ENCODE assay signal across 20 mouse cellular contexts in genomic region chr19:44305701-44306100, GRCm38 (mm10). TPM values are rescaled to one million over a fixed set of nuclear protein-coding genes. Genes with fewer than 3 reads are reported as not detected.
DNase-seq lines count a peak whose midpoint lies in the region; ATAC-seq and TF ChIP-seq lines count a peak whose summit lies in the region.
"Had no signal": no experiment of that assay in that cellular context is flagged by ENCODE, and none has a peak within 500 bp of the region (broad histone marks: within the 10 kb centered on the region; RNA-seq: fewer than 3 reads in every experiment).

No protein-coding gene starts in this region.

- no peak overlapping the region for H3K9ac ChIP-seq in liver, embryonic 11.5 days (ENCODE audit: low read depth, low read length)
- H3K9ac ChIP-seq in liver, postnatal 0 days (replicated peaks): no peak overlapping the region
- H3K9ac ChIP-seq: hindbrain, embryonic 15.5 days; limb, embryonic 13.5 days; midbrain, embryonic 12.5 days; stomach, embryonic 15.5 days had no signal

- H3K4me3 ChIP-seq in liver, embryonic 11.5 days (ENCODE audit: low read depth, low read length): no peak overlapping the region
- H3K4me3 ChIP-seq in liver, postnatal 0 days (ENCODE audit: low read depth, low read length): no peak overlapping the region
- H3K4me3 ChIP-seq in myocyte: no peak overlapping the region
- H3K4me3 ChIP-seq: hindbrain, embryonic 15.5 days; limb, embryonic 13.5 days; midbrain, embryonic 12.5 days; stomach, embryonic 15.5 days had no signal

- peak; percentile 28 for DNase-seq in liver, embryonic 11.5 days (ENCODE audit: low spot score)
- DNase-seq in liver, postnatal 0 days: no peak
- DNase-seq in 3134 (ENCODE audit: extremely low read depth, insufficient read length, low spot score) (peak; percentile 50), A20 (ENCODE audit: low read depth, low spot score) (peak; percentile 12)
- no peak for DNase-seq in Muller cell, postnatal 12 days (ENCODE audit: inconsistent ontology term)
- DNase-seq: adrenal gland, postnatal 36 days; cerebellum, adult 11-12 months; cerebellum, postnatal 36 days; heart, postnatal 4 days; kidney, adult 11 months; retina, postnatal 1 day had no signal

- no peaks in the 10 kb centered on the region for H3K27me3 ChIP-seq in liver, embryonic 11.5 days (replicated peaks; ENCODE audit: control insufficient read depth, insufficient read depth, low read length)
- no peaks in the 10 kb centered on the region for H3K27me3 ChIP-seq in liver, postnatal 0 days (ENCODE audit: insufficient read depth, low read length)
- no peaks in the 10 kb centered on the region for H3K27me3 ChIP-seq in myocyte (ENCODE audit: control insufficient read depth, insufficient read depth, insufficient read length)
- H3K27me3 ChIP-seq: hindbrain, embryonic 15.5 days; limb, embryonic 13.5 days; midbrain, embryonic 12.5 days; stomach, embryonic 15.5 days had no signal

- no peak overlapping the region for H3K4me2 ChIP-seq in liver, embryonic 11.5 days
- no peak overlapping the region for H3K4me2 ChIP-seq in liver, postnatal 0 days (ENCODE audit: low read depth, low read length)
- H3K4me2 ChIP-seq in myocyte (ENCODE audit: low read depth): peak overlapping the region; percentile 58
- H3K4me2 ChIP-seq: hindbrain, embryonic 15.5 days; limb, embryonic 13.5 days; midbrain, embryonic 12.5 days; stomach, embryonic 15.5 days had no signal

- peaks cover 55% of the 10 kb centered on the region for H3K36me3 ChIP-seq in liver, embryonic 11.5 days (ENCODE audit: control insufficient read depth, insufficient read depth, low read length)
- H3K36me3 ChIP-seq in liver, postnatal 0 days (replicated peaks; ENCODE audit: insufficient read depth, low read length): peaks cover 67% of the 10 kb centered on the region
- peaks cover 81% of the 10 kb centered on the region for H3K36me3 ChIP-seq in myocyte (ENCODE audit: control insufficient read depth, insufficient read depth)

- TF ChIP-seq POLR2A in myocyte (IDR thresholded peaks at IDR 0.05; ENCODE audit: insufficient read length, low read depth): no peak

- H3ac ChIP-seq in myocyte (ENCODE audit: control insufficient read depth, insufficient read length): no peak overlapping the region

- H3K9me3 ChIP-seq in liver, embryonic 11.5 days (ENCODE audit: control insufficient read depth, low read length): no peaks in the 10 kb centered on the region
- no peaks in the 10 kb centered on the region for H3K9me3 ChIP-seq in liver, postnatal 0 days (ENCODE audit: low read length)
- H3K9me3 ChIP-seq: hindbrain, embryonic 15.5 days; limb, embryonic 13.5 days; midbrain, embryonic 12.5 days; stomach, embryonic 15.5 days had no signal

- peaks cover 12% of the 10 kb centered on the region for H3K4me1 ChIP-seq in liver, embryonic 11.5 days (replicated peaks; ENCODE audit: control insufficient read depth, insufficient read depth, low read length)
- H3K4me1 ChIP-seq in liver, postnatal 0 days (ENCODE audit: insufficient read depth): peaks cover 7% of the 10 kb centered on the region

- ATAC-seq in liver, embryonic 11.5 days (replicated peaks; ENCODE audit: low FRiP score): no peak
- ATAC-seq in liver, postnatal 0 days: no peak
- no peak for ATAC-seq in inflammation-experienced regulatory T-cells, adult 6 months
- ATAC-seq: CD4-positive, CD25-positive, alpha-beta regulatory T cell, adult 4 months had no signal

- H3K27ac ChIP-seq in liver, embryonic 11.5 days (ENCODE audit: low read depth, low read length): no peak overlapping the region
- no peak overlapping the region for H3K27ac ChIP-seq in liver, postnatal 0 days (ENCODE audit: low read depth)
- H3K27ac ChIP-seq: hindbrain, embryonic 15.5 days; kidney, postnatal 0 days; limb, embryonic 13.5 days; midbrain, embryonic 12.5 days; stomach, embryonic 15.5 days had no signal

- WGBS in liver, embryonic 11.5 days: 93% methylated on average over 15 of the region's 15 CpGs
- WGBS in liver, postnatal 0 days (ENCODE audit: insufficient replicate concordance): 90% methylated on average over 15 of the region's 15 CpGs

- TF ChIP-seq EP300 in liver, postnatal 0 days (IDR thresholded peaks at IDR 0.05; ENCODE audit: low read depth): no peak

- no peak for TF ChIP-seq CTCF in liver, postnatal 0 days (IDR thresholded peaks at IDR 0.05; ENCODE audit: low read depth)

- H3K79me2 ChIP-seq in myocyte (ENCODE audit: control insufficient read depth, insufficient read depth): peaks cover 57% of the 10 kb centered on the region

TF ChIP-seq in myocyte, 11 proteins besides CTCF, POLR2A, EP300 and RAD21:
- peak; percentile 48 for TF ChIP-seq POLR2AphosphoS2 (IDR thresholded peaks at IDR 0.05; ENCODE audit: insufficient read length, low read depth)
- no peak for TF ChIP-seq TCF12 (IDR thresholded peaks at IDR 0.05; ENCODE audit: insufficient read depth, poor library complexity, severe bottlenecking)
- no peak for TF ChIP-seq TCF3 (IDR thresholded peaks at IDR 0.05; ENCODE audit: insufficient read length, low read depth)

RNA-seq across cellular contexts. Expression of gene Scd2, which starts 12.2 kb away (rescaled TPM):
- 212 and 231 TPM in 2 replicates for polyA plus RNA-seq in liver, embryonic 11.5 days (2014; fragmentation: Nextera tagmentation; extraction: Ambion mirVana)
- 5.9 and 6.2 TPM in 2 replicates for polyA plus RNA-seq in liver, postnatal 0 days (2015; fragmentation: Nextera tagmentation; extraction: Ambion mirVana)
- polyA plus RNA-seq in myocyte (2012; fragmentation: generic; extraction: Trizol): 868 TPM
- 10 to 100 TPM; 24.8 to 27.3 (median 25.3) TPM for polyA plus RNA-seq in inflammation-experienced regulatory T-cells, adult 6 months (2017; shearing (Covaris generic))

RNA-seq across cellular contexts. Expression of gene Scd4, which starts 27.2 kb away (rescaled TPM):
- polyA plus RNA-seq in liver, embryonic 11.5 days (2014; fragmentation: Nextera tagmentation; extraction: Ambion mirVana): 0.06 and 0.16 TPM in 2 replicates
- polyA plus RNA-seq in liver, postnatal 0 days (2015; fragmentation: Nextera tagmentation; extraction: Ambion mirVana): not detected in 2 replicates
- polyA plus RNA-seq in myocyte (2012; fragmentation: generic; extraction: Trizol): 0.16 TPM
- polyA plus RNA-seq in inflammation-experienced regulatory T-cells, adult 6 months (2017; shearing (Covaris generic)): under 1 TPM; 0.29 to 0.81 (median 0.55) TPM
- polyA plus RNA-seq: forebrain, embryonic 11.5 days had no signal

Comparison
In these comparisons a context has a peak if more than half of its experiments do, and no peak if none do; other contexts are left out.
1. DNase-seq: peak in liver, embryonic 11.5 days (single experiment), 3134 (single experiment) and A20 (single experiment); none in liver, postnatal 0 days (single experiment) and Muller cell, postnatal 12 days (single experiment).